Mouse (Mus musculus) MEL (cell line): ENCODE measurements around the gene Vars. TPM values are rescaled to one million over a fixed set of nuclear protein-coding genes. Genes with fewer than 3 reads are reported as not detected.

Experiments used
- DNase-seq: peaks from one replicate; pipeline ENCODE4 v3.0.0; 2011; ENCODE audit warnings: low read depth, low spot score
- H3K27ac ChIP-seq: 2 replicates; pipeline ENCODE4 v1.5.1; 2012; ENCODE audit warnings: low read depth, mild to moderate bottlenecking, control low read depth, low read length, moderate library complexity; ENCODE audit not compliant: control insufficient read depth
- H3K27me3 ChIP-seq, 2 experiments: fragments of 150-350 bp in 1 of 2; sonication (generic) in 1 of 2; 2 replicates each; pipeline ENCODE4 v1.6.1; 2012; ENCODE audit warnings: low read length in 2 of 2, mild to moderate bottlenecking in 2 of 2, improper control_type of control experiment in 1 of 2, moderate library complexity in 1 of 2; ENCODE audit not compliant: insufficient read depth in 2 of 2, control insufficient read depth in 1 of 2
- H3K36me3 ChIP-seq, 2 experiments: 2 replicates each; pipeline ENCODE4 v1.6.1; 2012 to 2014; ENCODE audit warnings: low read length in 2 of 2, improper control_type of control experiment in 1 of 2, inconsistent platforms in 1 of 2, mild to moderate bottlenecking in 1 of 2; ENCODE audit not compliant: insufficient read depth in 2 of 2, control insufficient read depth in 1 of 2
- H3K4me1 ChIP-seq, 2 experiments: fragments of 150-350 bp in 1 of 2; sonication (generic) in 1 of 2; 2 replicates each; pipeline ENCODE4 v1.6.1; 2012; ENCODE audit warnings: low read length in 2 of 2, improper control_type of control experiment in 1 of 2, mild to moderate bottlenecking in 1 of 2; ENCODE audit not compliant: insufficient read depth in 2 of 2, control insufficient read depth in 1 of 2
- H3K4me3 ChIP-seq, 2 experiments: fragments of 150-350 bp in 1 of 2; sonication (generic) in 1 of 2; 2 replicates each; pipeline ENCODE4 v1.5.1; 2012; ENCODE audit warnings: low read depth in 2 of 2, low read length in 2 of 2, mild to moderate bottlenecking in 2 of 2, moderate library complexity in 2 of 2, control low read depth in 1 of 2, improper control_type of control experiment in 1 of 2; ENCODE audit not compliant: control insufficient read depth in 1 of 2, insufficient read depth in 1 of 2
- H3K79me2 ChIP-seq: 2 replicates; pipeline ENCODE4 v1.6.1; 2012; ENCODE audit warnings: mild to moderate bottlenecking, low read length, moderate library complexity; ENCODE audit not compliant: control insufficient read depth, poor library complexity, insufficient read depth
- H3K9ac ChIP-seq: 2 replicates; pipeline ENCODE4 v1.6.1; 2012; ENCODE audit warnings: low read depth, mild to moderate bottlenecking, control low read depth, low read length, moderate library complexity; ENCODE audit not compliant: control insufficient read depth, poor library complexity, severe bottlenecking
- H3K9me3 ChIP-seq: fragments of 150-350 bp; sonication (generic); replicated peaks from 2 replicates; pipeline ENCODE4 v1.6.1; 2012; ENCODE audit warnings: mild to moderate bottlenecking, low read length, improper control_type of control experiment, moderate library complexity; ENCODE audit not compliant: insufficient read depth
- CTCF ChIP-seq, 3 experiments: IDR thresholded peaks in 2 of 3; conservative IDR thresholded peaks in 1 of 3; 2 replicates each; pipeline ENCODE4 v1.5.1; 2011 to 2012; ENCODE audit warnings: low read length in 3 of 3, low read depth in 2 of 3, mild to moderate bottlenecking in 2 of 3, improper control_type of control experiment in 1 of 3, inconsistent platforms in 1 of 3, mixed read lengths in 1 of 3, moderate library complexity in 1 of 3; ENCODE audit not compliant: control insufficient read depth in 1 of 3, insufficient read depth in 1 of 3, poor library complexity in 1 of 3, severe bottlenecking in 1 of 3
- ELF1 ChIP-seq: IDR thresholded peaks from 2 replicates; pipeline ENCODE4 v1.6.1; 2014; ENCODE audit warnings: low read depth, mild to moderate bottlenecking, inconsistent platforms, low read length, improper control_type of control experiment, moderate library complexity
- EP300 ChIP-seq, 2 experiments: IDR thresholded peaks; 2 replicates each; pipeline ENCODE4 v1.6.1; 2011; ENCODE audit warnings: improper control_type of control experiment in 2 of 2, low read length in 2 of 2, low read depth in 1 of 2, mild to moderate bottlenecking in 1 of 2
- ETS1 ChIP-seq: IDR thresholded peaks from 2 replicates; pipeline ENCODE4 v1.6.1; 2012; ENCODE audit warnings: low read depth, mild to moderate bottlenecking, inconsistent platforms, low read length, improper control_type of control experiment, moderate library complexity
- GABPA ChIP-seq: IDR thresholded peaks from 2 replicates; pipeline ENCODE4 v1.6.1; 2012; ENCODE audit warnings: low read depth, mild to moderate bottlenecking, inconsistent platforms, low read length, improper control_type of control experiment, moderate library complexity
- HCFC1 ChIP-seq: IDR thresholded peaks from 2 replicates; pipeline ENCODE4 v1.6.1; 2012; ENCODE audit warnings: low read depth, mild to moderate bottlenecking, inconsistent platforms, low read length, improper control_type of control experiment, moderate library complexity
- MAFK ChIP-seq: IDR thresholded peaks from 2 replicates; pipeline ENCODE4 v1.6.1; 2011; ENCODE audit warnings: low read depth, mild to moderate bottlenecking, low read length, improper control_type of control experiment, borderline replicate concordance
- MAX ChIP-seq: IDR thresholded peaks from 2 replicates; pipeline ENCODE4 v1.6.1; 2011; ENCODE audit warnings: low read length, improper control_type of control experiment
- MYB ChIP-seq: IDR thresholded peaks from 2 replicates; pipeline ENCODE4 v1.6.1; 2011; ENCODE audit warnings: mild to moderate bottlenecking, low read depth, low read length, improper control_type of control experiment
- POLR2A ChIP-seq, 2 experiments: IDR thresholded peaks; 2 replicates each; pipeline ENCODE4 v1.6.1; 2011 to 2012; ENCODE audit warnings: low read length in 2 of 2, mild to moderate bottlenecking in 2 of 2, control low read depth in 1 of 2, improper control_type of control experiment in 1 of 2, low read depth in 1 of 2, moderate library complexity in 1 of 2; ENCODE audit not compliant: control insufficient read depth in 1 of 2, insufficient read depth in 1 of 2, poor library complexity in 1 of 2
- RCOR1 ChIP-seq: IDR thresholded peaks from 2 replicates; pipeline ENCODE4 v1.6.1; 2012; ENCODE audit warnings: low read depth, mild to moderate bottlenecking, inconsistent platforms, low read length, improper control_type of control experiment
- SIN3A ChIP-seq: IDR thresholded peaks from 2 replicates; pipeline ENCODE4 v1.6.1; 2012; ENCODE audit warnings: low read length, improper control_type of control experiment, inconsistent platforms
- TAL1 ChIP-seq: IDR thresholded peaks from 2 replicates; pipeline ENCODE4 v1.6.1; 2012; ENCODE audit warnings: mild to moderate bottlenecking, inconsistent platforms, low read length, moderate library complexity, mixed read lengths
- TCF12 ChIP-seq: IDR thresholded peaks from 2 replicates; pipeline ENCODE4 v1.6.1; 2014; ENCODE audit warnings: low read depth, mild to moderate bottlenecking, inconsistent platforms, low read length, improper control_type of control experiment, moderate library complexity
- ZKSCAN1 ChIP-seq: IDR thresholded peaks from 2 replicates; pipeline ENCODE4 v1.6.1; 2012; ENCODE audit warnings: low read depth, mild to moderate bottlenecking, inconsistent platforms, low read length, improper control_type of control experiment, moderate library complexity
- ZMIZ1 ChIP-seq: IDR thresholded peaks from 2 replicates; pipeline ENCODE4 v1.6.1; 2012; ENCODE audit warnings: low read depth, mild to moderate bottlenecking, inconsistent platforms, low read length, improper control_type of control experiment, moderate library complexity
- polyA plus RNA-seq, 2 experiments: library from polyadenylated mRNA; stranded (reverse) in 1 of 2; unstranded in 1 of 2; fragments of >175 nt in 1 of 2; fragments of >200 nt in 1 of 2; gene quantifications; 2 replicates each; pipeline versions ENCODE4 v1.2.1 to v1.2.4; 2012; ENCODE audit warnings: low replicate concordance in 2 of 2, low read depth in 1 of 2; ENCODE audit not compliant: insufficient read length in 2 of 2, insufficient read depth in 1 of 2, missing spikeins in 1 of 2
- total RNA-seq: library from RNA; depleted of rRNA; stranded (reverse); fragments of 300-350 nt; gene quantifications from 2 replicates; pipeline ENCODE4 v1.2.3, GENCODE M21; 2012

Gene Vars
- total and polyA plus RNA-seq, 3 experiments = 149 to 251 TPM; not detected in 1

DNA sequence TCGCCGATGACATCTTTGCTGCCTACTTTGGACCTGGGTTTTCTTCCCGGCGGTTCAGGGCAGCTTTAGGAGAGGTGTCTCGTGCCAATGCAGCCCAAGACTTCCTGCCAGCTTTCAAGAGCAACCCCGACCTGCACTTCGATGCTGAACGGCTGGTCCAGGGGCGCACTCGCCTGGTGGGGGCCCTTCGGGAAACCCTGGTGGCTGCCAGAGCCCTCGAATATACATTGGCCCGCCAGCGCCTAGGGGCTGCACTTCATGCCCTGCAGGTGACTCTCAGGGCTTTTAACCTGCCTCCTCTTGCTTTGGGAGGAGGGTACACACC is 16.9 kb downstream of the Vars start:
- H3K79me2 ChIP-seq = no peaks in the 10 kb centered on the region
- H3K4me3 ChIP-seq = no peak overlapping the region
- no peaks in the 10 kb centered on the region for H3K9me3 ChIP-seq
- H3K36me3 ChIP-seq = peaks cover 0 to 18% of the 10 kb centered on the region in 2 experiments; a peak in 3 of 4 replicates
- H3K27ac ChIP-seq = no peak overlapping the region
- TF ChIP-seq MAFK (no peak), ZKSCAN1 (no peak), EP300 (IDR thresholded peaks at IDR 0.05; ENCODE audit: low read depth in 1 of 2, low read length in 2 of 2) (no peak)
- no peak for DNase-seq
- H3K4me1 ChIP-seq = peaks cover 2 to 29% of the 10 kb centered on the region in 2 experiments
- H3K9ac ChIP-seq = no peak overlapping the region
- H3K27me3 ChIP-seq = no peaks in the 10 kb centered on the region

GRCm38 (mm10) chr17:35018171-35018570 is 17.4 kb downstream of the Vars start:
- no peak for DNase-seq
- no peaks in the 10 kb centered on the region for H3K9me3 ChIP-seq
- H3K4me1 ChIP-seq = peaks cover 7 to 34% of the 10 kb centered on the region in 2 experiments
- H3K36me3 ChIP-seq = peaks cover 0 to 23% of the 10 kb centered on the region in 2 experiments; a peak in 3 of 4 replicates
- H3K27me3 ChIP-seq = no peaks in the 10 kb centered on the region
- H3K27ac ChIP-seq = no peak overlapping the region
- peaks cover 2% of the 10 kb centered on the region; the same call in 1 of the 2 replicates for H3K79me2 ChIP-seq
- H3K4me3 ChIP-seq = no peak overlapping the region
- TF ChIP-seq GABPA (no peak), MYB (no peak), CTCF (IDR thresholded peaks at IDR 0.05 in 2 of 3, conservative IDR thresholded peaks at IDR 0.05 in 1 of 3; ENCODE audit: control insufficient read depth in 1 of 3, insufficient read depth in 1 of 3, low read depth in 2 of 3, low read length in 3 of 3, poor library complexity in 1 of 3, severe bottlenecking in 1 of 3) (no peak), POLR2A (IDR thresholded peaks at IDR 0.05; ENCODE audit: control insufficient read depth in 1 of 2, insufficient read depth in 1 of 2, low read depth in 1 of 2, low read length in 2 of 2, poor library complexity in 1 of 2) (no peak), SIN3A (no peak), TCF12 (no peak), TAL1 (no peak), ZMIZ1 (no peak), MAX (no peak), ETS1 (no peak)
- H3K9ac ChIP-seq = no peak overlapping the region

GRCm38 (mm10) chr17:35019894-35020293 is 19.1 kb downstream of the Vars start:
- H3K27ac ChIP-seq = no peak overlapping the region

More at GRCm38 (mm10) chr17:35019894-35020293, 19.1 kb downstream of the Vars start:
- Histone ChIP-seq H3K9me3 (no peaks in the 10 kb centered on the region), H3K4me1 (peaks cover 14 to 49% of the 10 kb centered on the region in 2 experiments), H3K4me3 (no peak overlapping the region), H3K9ac (no peak overlapping the region), H3K36me3 (peaks cover 0 to 37% of the 10 kb centered on the region in 2 experiments; a peak in 2 of 4 replicates), H3K79me2 (peaks cover 18% of the 10 kb centered on the region), H3K27me3 (no peaks in the 10 kb centered on the region)
- TF ChIP-seq ELF1 = no peak
- no peak for TF ChIP-seq RCOR1
- no peak for TF ChIP-seq CTCF (IDR thresholded peaks at IDR 0.05 in 2 of 3, conservative IDR thresholded peaks at IDR 0.05 in 1 of 3; ENCODE audit: control insufficient read depth in 1 of 3, insufficient read depth in 1 of 3, low read depth in 2 of 3, low read length in 3 of 3, poor library complexity in 1 of 3, severe bottlenecking in 1 of 3)
- TF ChIP-seq HCFC1 = no peak
- DNase-seq = no peak
